Mouse (Mus musculus) liver, embryonic 11.5 days (tissue): ENCODE data around the gene 1700113H08Rik. TPM values are rescaled to one million over a fixed set of nuclear protein-coding genes. Genes with fewer than 3 reads are reported as not detected.

ENCODE experiments used
- ATAC-seq: fragments of 200-750 bp; cut with Nextera tagmentation; replicated peaks from 2 replicates; pipeline ENCODE4 v1.8.0; 2017; ENCODE audit warnings: moderate number of reproducible peaks, mild to moderate bottlenecking, moderate TSS enrichment, moderate library complexity; ENCODE audit not compliant: low FRiP score
- DNase-seq: peaks from one replicate; pipeline ENCODE4 v3.0.0-alpha.2; 2017; ENCODE audit warnings: low spot score
- H3K27ac ChIP-seq: fragments of 300-500 bp; sonication (generic); 2 replicates; pipeline ENCODE4 v1.5.1; 2014; ENCODE audit warnings: mild to moderate bottlenecking, low read depth, low read length, control low read depth
- H3K27me3 ChIP-seq: fragments of 300-500 bp; sonication (generic); replicated peaks from 2 replicates; pipeline ENCODE4 v1.6.1; 2014; ENCODE audit warnings: low read length, mixed read lengths; ENCODE audit not compliant: control insufficient read depth, insufficient read depth
- H3K36me3 ChIP-seq: fragments of 300-500 bp; sonication (generic); 2 replicates; pipeline ENCODE4 v1.6.1; 2014; ENCODE audit warnings: mild to moderate bottlenecking, low read length, moderate library complexity, mixed read lengths; ENCODE audit not compliant: control insufficient read depth, insufficient read depth
- H3K4me1 ChIP-seq: fragments of 300-500 bp; sonication (generic); replicated peaks from 2 replicates; pipeline ENCODE4 v1.6.1; 2014; ENCODE audit warnings: low read length, mixed read lengths; ENCODE audit not compliant: control insufficient read depth, insufficient read depth
- H3K4me2 ChIP-seq: fragments of 300-500 bp; sonication (generic); 2 replicates; pipeline ENCODE4 v1.6.1; 2014; ENCODE audit warnings: mild to moderate bottlenecking, control low read depth, moderate library complexity
- H3K4me3 ChIP-seq: fragments of 300-500 bp; sonication (generic); 2 replicates; pipeline ENCODE4 v1.5.1; 2014; ENCODE audit warnings: low read depth, low read length, control low read depth
- H3K9ac ChIP-seq: fragments of 300-500 bp; sonication (generic); 2 replicates; pipeline ENCODE4 v1.6.1; 2014; ENCODE audit warnings: low read depth, low read length, control low read depth
- H3K9me3 ChIP-seq: fragments of 300-500 bp; sonication (generic); 2 replicates; pipeline ENCODE4 v1.6.1; 2016; ENCODE audit warnings: low read length, inconsistent platforms, mixed read lengths; ENCODE audit not compliant: control insufficient read depth
- WGBS: fragments of 180-500 bp; shearing (Covaris S2); extraction: QIAGEN DNeasy Blood & Tissue Kit; methylation state at CpG from one replicate; pipeline ENCODE4 v1.1.7; 2014; 5-methylcytosine and 5-hydroxymethylcytosine counted together
- polyA plus RNA-seq: library from polyadenylated mRNA; unstranded; fragments of >200 nt; fragmentation: Nextera tagmentation; extraction: Ambion mirVana; gene quantifications from 2 replicates; pipeline ENCODE4 v1.2.1, GENCODE M21; 2014

The 1700113H08Rik gene
- polyA plus RNA-seq, 1 experiment from 2014 or later: not detected

DNA sequence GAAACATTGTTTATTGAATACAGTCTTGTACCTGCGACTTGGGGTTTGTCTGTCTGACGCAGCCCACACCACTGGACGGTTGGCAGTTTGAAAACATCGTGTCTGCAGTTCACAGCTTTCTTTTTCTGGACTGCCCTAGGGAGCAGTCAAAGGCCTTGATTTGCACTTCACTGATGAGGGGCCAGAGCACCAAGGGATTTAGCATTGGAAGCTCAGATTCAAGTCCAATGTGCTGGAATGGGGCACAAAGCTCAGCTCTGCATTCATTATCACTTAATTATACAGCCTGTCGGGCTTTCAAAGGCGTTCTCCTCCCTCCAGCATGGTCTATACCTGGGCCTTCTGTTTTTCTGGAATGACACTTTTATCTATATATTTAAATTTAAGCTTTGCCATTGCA, 11.4 kb upstream of the 1700113H08Rik start:
- ATAC-seq (no peak), DNase-seq (no peak)
- Histone ChIP-seq H3K9me3 (no peaks in the 10 kb centered on the region), H3K4me2 (no peak overlapping the region), H3K36me3 (no peaks in the 10 kb centered on the region), H3K4me3 (no peak overlapping the region), H3K9ac (no peak overlapping the region), H3K27ac (no peak overlapping the region), H3K4me1 (0 out of 2 replicates have a peak, but pooled peaks cover 3% of the 10 kb centered on the region), H3K27me3 (no peaks in the 10 kb centered on the region)
- 38% methylated on average over 6 of the region's 6 CpGs for WGBS

DNA sequence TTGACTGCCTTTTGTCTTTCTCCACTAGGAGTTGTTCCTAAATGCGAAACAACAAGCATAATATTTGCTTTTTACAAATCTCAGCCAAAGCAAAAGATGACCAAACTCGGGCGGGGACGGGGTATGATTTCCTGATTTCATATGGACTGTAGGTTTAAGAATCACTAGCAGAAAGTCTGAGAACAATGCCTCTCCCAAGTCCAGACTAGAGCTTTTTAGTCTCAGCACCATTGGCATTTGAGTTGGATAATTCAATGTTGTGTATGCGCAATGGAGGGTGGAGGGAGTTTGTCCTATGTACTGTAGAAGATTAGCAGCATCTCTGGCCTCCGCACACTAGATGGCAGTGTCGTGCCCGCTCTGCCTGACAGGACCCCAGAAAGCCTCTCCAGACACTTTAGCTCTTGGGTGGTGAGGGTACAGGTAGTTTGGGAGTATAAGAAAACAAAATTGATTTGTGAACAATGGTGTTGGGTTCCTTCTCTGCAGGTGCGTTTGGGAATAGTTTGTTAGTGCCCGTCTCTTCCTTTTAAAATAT, 10.8 kb upstream of the 1700113H08Rik start:
- 0 out of 2 replicates have a peak, but pooled peaks cover 3% of the 10 kb centered on the region for H3K4me1 ChIP-seq
- H3K9ac ChIP-seq: no peak overlapping the region
- no peaks in the 10 kb centered on the region for H3K27me3 ChIP-seq
- ATAC-seq: no peak
- H3K4me2 ChIP-seq: no peak overlapping the region
- H3K36me3 ChIP-seq: no peaks in the 10 kb centered on the region
- H3K9me3 ChIP-seq: no peaks in the 10 kb centered on the region
- H3K4me3 ChIP-seq: no peak overlapping the region
- no peak for DNase-seq
- WGBS: 84% methylated on average over 10 of the region's 10 CpGs
- H3K27ac ChIP-seq: no peak overlapping the region

- no peaks in the 10 kb centered on the region for H3K9me3 ChIP-seq
- H3K27me3 ChIP-seq: no peaks in the 10 kb centered on the region
- H3K4me3 ChIP-seq: no peak overlapping the region
- no peak overlapping the region for H3K27ac ChIP-seq
- no peak for DNase-seq
- ATAC-seq: no peak
- no peak overlapping the region for H3K9ac ChIP-seq
- H3K36me3 ChIP-seq: no peaks in the 10 kb centered on the region
- H3K4me2 ChIP-seq: no peak overlapping the region
- WGBS: 72% methylated on average over 3 of the region's 3 CpGs
- H3K4me1 ChIP-seq: 0 out of 2 replicates have a peak, but pooled peaks cover 3% of the 10 kb centered on the region
These were observed 8.7 kb upstream of the 1700113H08Rik start for GRCm38 (mm10) chr10:87049179-87049578.

GRCm38 (mm10) chr10:87051714-87052113, 6.1 kb upstream of the 1700113H08Rik start:
- ATAC-seq (peak; percentile 79), DNase-seq (no peak)
- WGBS: 44% methylated on average over 4 of the region's 4 CpGs
- no peaks in the 10 kb centered on the region for H3K27me3 ChIP-seq
- H3K4me3 ChIP-seq: no peak overlapping the region
- H3K9me3 ChIP-seq: no peaks in the 10 kb centered on the region
- H3K4me1 ChIP-seq: 0 out of 2 replicates have a peak, but pooled peaks cover 3% of the 10 kb centered on the region
- no peaks in the 10 kb centered on the region for H3K36me3 ChIP-seq
- H3K4me2 ChIP-seq: no peak overlapping the region
- no peak overlapping the region for H3K27ac ChIP-seq
- no peak overlapping the region for H3K9ac ChIP-seq

GRCm38 (mm10) chr10:87058251-87058925, 543 bp downstream of the 1700113H08Rik start:
- Histone ChIP-seq H3K9me3 (no peaks in the 10 kb centered on the region), H3K4me2 (peak overlapping the region; percentile 63), H3K27ac (no peak overlapping the region), H3K9ac (peak overlapping the region; percentile 4; the same call in 1 of the 2 replicates), H3K4me1 (no peaks in the 10 kb centered on the region), H3K4me3 (peak overlapping the region; percentile 49), H3K27me3 (no peaks in the 10 kb centered on the region; the same call in 1 of the 2 replicates), H3K36me3 (no peaks in the 10 kb centered on the region)
- WGBS: 1% methylated on average over 34 of the region's 34 CpGs
- ATAC-seq (peak; percentile 75), DNase-seq (peak; percentile 43)

GRCm38 (mm10) chr10:87058926-87059325, 1.1 kb downstream of the 1700113H08Rik start:
- no peak overlapping the region; the same call in 1 of the 2 replicates for H3K4me2 ChIP-seq
- WGBS: 35% methylated on average over 9 of the region's 9 CpGs
- DNase-seq (no peak), ATAC-seq (no peak)
- H3K9ac ChIP-seq: no peak overlapping the region
- no peaks in the 10 kb centered on the region for H3K4me1 ChIP-seq
- H3K36me3 ChIP-seq: no peaks in the 10 kb centered on the region
- no peaks in the 10 kb centered on the region for H3K9me3 ChIP-seq
- H3K4me3 ChIP-seq: no peak overlapping the region; the same call in 1 of the 2 replicates
- H3K27ac ChIP-seq: no peak overlapping the region
- no peaks in the 10 kb centered on the region; the same call in 1 of the 2 replicates for H3K27me3 ChIP-seq

GRCm38 (mm10) chr10:87059447-87059846, 1.6 kb downstream of the 1700113H08Rik start:
- H3K9me3 ChIP-seq: no peaks in the 10 kb centered on the region
- no peak overlapping the region for H3K4me3 ChIP-seq
- no peak overlapping the region for H3K9ac ChIP-seq
- no peak for DNase-seq
- H3K36me3 ChIP-seq: no peaks in the 10 kb centered on the region
- ATAC-seq: no peak
- no peak overlapping the region for H3K4me2 ChIP-seq
- no peak overlapping the region for H3K27ac ChIP-seq
- H3K27me3 ChIP-seq: no peaks in the 10 kb centered on the region; the same call in 1 of the 2 replicates
- WGBS: 84% methylated on average over 6 of the region's 6 CpGs
- H3K4me1 ChIP-seq: no peaks in the 10 kb centered on the region

DNA sequence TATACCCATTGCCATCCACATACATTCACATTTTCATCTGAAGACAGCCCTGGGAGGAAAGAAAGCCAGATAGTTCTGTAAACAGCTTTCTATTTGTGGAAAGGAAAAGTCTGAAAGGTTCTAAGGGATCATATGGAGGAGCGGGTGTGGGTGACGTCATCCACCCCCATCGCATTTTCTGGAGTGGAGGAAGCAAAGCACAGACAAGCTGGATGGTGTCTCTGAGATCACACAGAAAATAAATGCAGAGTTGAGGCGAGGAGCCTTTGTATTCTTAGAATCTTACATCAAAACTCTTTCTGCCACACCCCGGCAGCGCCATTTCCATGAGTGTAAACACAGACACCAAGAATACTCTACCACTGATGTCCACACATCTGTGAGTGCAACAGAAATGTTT, 26.4 kb downstream of the 1700113H08Rik start:
- H3K4me3 ChIP-seq: no peak overlapping the region
- WGBS: 85% methylated on average over 6 of the region's 6 CpGs

GRCm38 (mm10) chr10:87087646-87088045, 29.8 kb downstream of the 1700113H08Rik start:
- Histone ChIP-seq H3K4me1 (no peaks in the 10 kb centered on the region), H3K36me3 (no peaks in the 10 kb centered on the region), H3K27me3 (no peaks in the 10 kb centered on the region), H3K4me3 (no peak overlapping the region), H3K9me3 (no peaks in the 10 kb centered on the region), H3K9ac (no peak overlapping the region), H3K4me2 (no peak overlapping the region), H3K27ac (no peak overlapping the region)
- ATAC-seq (no peak), DNase-seq (no peak)
- 80% methylated on average over 5 of the region's 5 CpGs for WGBS

More for the DNA sequence above, 26.4 kb downstream of the 1700113H08Rik start:
- DNase-seq (no peak), ATAC-seq (no peak)
- Histone ChIP-seq H3K9me3 (no peaks in the 10 kb centered on the region), H3K27me3 (no peaks in the 10 kb centered on the region), H3K4me2 (no peak overlapping the region), H3K27ac (no peak overlapping the region), H3K36me3 (no peaks in the 10 kb centered on the region), H3K4me1 (no peaks in the 10 kb centered on the region), H3K9ac (no peak overlapping the region)
